Mouse (Mus musculus) common myeloid progenitor, adult 5-6 weeks (primary cell): ENCODE results near the gene Cxcl13. TPM values are rescaled to one million over a fixed set of nuclear protein-coding genes. Genes with fewer than 3 reads are reported as not detected.

Experiments
- ATAC-seq: replicated peaks from 2 replicates; pipeline ENCODE4 v1.8.0; 2016; ENCODE audit warnings: low read depth, mild to moderate bottlenecking, moderate TSS enrichment, inconsistent platforms; ENCODE audit not compliant: poor library complexity, severe bottlenecking
- total RNA-seq: library from RNA; stranded (forward); fragments of 200-1000, 187-1606 nt; gene quantifications from 2 replicates; pipeline ENCODE4 v1.2.3, GENCODE M21; 2017

The Cxcl13 gene
- total RNA-seq, 1 experiment from 2014 or later, result not detected

GRCm38 (mm10) chr5:95976299-95976698, 19.5 kb downstream of the Cxcl13 start:
- no peak for ATAC-seq

- no peak for ATAC-seq
Observed at GRCm38 (mm10) chr5:95983797-95984486, 27.2 kb downstream of the Cxcl13 start.

GRCm38 (mm10) chr5:95991339-95992292, 34.9 kb downstream of the Cxcl13 start:
- no peak for ATAC-seq

- no peak for ATAC-seq
Observed at GRCm38 (mm10) chr5:95997276-95997675, 40.5 kb downstream of the Cxcl13 start.

- ATAC-seq, result 0 out of 2 replicates have a peak, but pooled peaks have one; percentile 25
Observed at GRCm38 (mm10) chr5:96003348-96003747, 46.6 kb downstream of the Cxcl13 start.

- no peak for ATAC-seq
Observed at GRCm38 (mm10) chr5:96008274-96008842, 51.6 kb downstream of the Cxcl13 start.

- ATAC-seq, result no peak
Observed at GRCm38 (mm10) chr5:96009076-96009475, 52.3 kb downstream of the Cxcl13 start.

Other genes starting within 250 kb of the Cxcl13 start
- not detected in 2 replicates for gene Gm7978, start 220.8 kb upstream of the Cxcl13 start, total RNA-seq
- not detected in 2 replicates for gene Gm7982, start 214.9 kb upstream of the Cxcl13 start, total RNA-seq
- gene E330014E10Rik, start 181.0 kb upstream of the Cxcl13 start, total RNA-seq, result not detected in 2 replicates
- gene Cnot6l, start 207.2 kb downstream of the Cxcl13 start, total RNA-seq, result 84.6 and 130 TPM in 2 replicates